Mouse (Mus musculus) heart, adult 2 months (tissue): Measurements from ENCODE around the gene Sema3f. TPM values are rescaled to one million over a fixed set of nuclear protein-coding genes. Genes with fewer than 3 reads are reported as not detected.

Experiments used
- DNase-seq, 2 experiments: peaks; one replicate each; pipeline ENCODE4 v3.0.0; 2021
- H3K27ac ChIP-seq: fragments of 200-600 bp; 2 replicates; pipeline ENCODE4 v1.8.1; 2022
- H3K27me3 ChIP-seq: fragments of 200-500 bp; 2 replicates; pipeline ENCODE4 v1.6.1; 2012; ENCODE audit warnings: mild to moderate bottlenecking, low read length, inconsistent platforms, mixed read lengths; ENCODE audit not compliant: control insufficient read depth, insufficient read depth
- H3K36me3 ChIP-seq: fragments of 200-500 bp; 2 replicates; pipeline ENCODE4 v1.6.1; 2012; ENCODE audit warnings: low read length, inconsistent platforms; ENCODE audit not compliant: control insufficient read depth, insufficient read depth
- H3K4me1 ChIP-seq: fragments of 200-500 bp; 2 replicates; pipeline ENCODE4 v1.6.1; 2011; ENCODE audit warnings: low read length; ENCODE audit not compliant: control insufficient read depth, insufficient read depth
- H3K4me3 ChIP-seq: fragments of 200-600 bp; 2 replicates; pipeline ENCODE4 v1.8.1; 2022
- H3K79me2 ChIP-seq: fragments of 200-500 bp; replicated peaks from 2 replicates; pipeline ENCODE4 v1.6.1; 2012; ENCODE audit warnings: mild to moderate bottlenecking, inconsistent platforms, low read length, moderate library complexity, mixed read lengths; ENCODE audit not compliant: control insufficient read depth, insufficient read depth
- H3K9ac ChIP-seq: fragments of 200-500 bp; 2 replicates; pipeline ENCODE4 v1.6.1; 2012; ENCODE audit warnings: low read depth, mild to moderate bottlenecking, control low read depth, inconsistent platforms, low read length, mixed read lengths
- CTCF ChIP-seq: fragments of 200-600 bp; IDR thresholded peaks from 2 replicates; pipeline ENCODE4 v1.8.1; 2022; ENCODE audit warnings: antibody characterized with exemption, mild to moderate bottlenecking, moderate library complexity
- EP300 ChIP-seq: fragments of 200-500 bp; IDR thresholded peaks from 2 replicates; pipeline ENCODE4 v1.6.1; 2011; ENCODE audit warnings: low read depth, low read length, control low read depth; ENCODE audit not compliant: insufficient read depth
- POLR2A ChIP-seq: fragments of 200-500 bp; IDR thresholded peaks from 2 replicates; pipeline ENCODE4 v1.6.1; 2011; ENCODE audit warnings: mild to moderate bottlenecking, low read depth, low read length, control low read depth; ENCODE audit not compliant: insufficient read depth
- WGBS: fragments of 180-500 bp; shearing (Covaris S2); methylation state at CpG from one replicate; pipeline ENCODE4 v1.1.7; 2018; 5-methylcytosine and 5-hydroxymethylcytosine counted together
- intact Hi-C: fragments of 180-260 bp; cut with DNase I; formaldehyde crosslinking; loops from one replicate; pipeline ENCODE4 v1.15.1; 2025
- polyA plus RNA-seq: library from polyadenylated mRNA; depleted of rRNA; stranded (reverse); fragments of >200 nt; gene quantifications from 2 replicates; pipeline ENCODE4 v1.2.3, GENCODE M21; 2012
- total RNA-seq, 2 experiments: library from RNA; stranded (reverse); gene quantifications; 2 replicates each; pipeline ENCODE4 v1.2.3; 2021

Sema3f gene
- total and polyA plus RNA-seq, 3 experiments, result 13.4 to 31.8 (median 16.8) TPM

DNA sequence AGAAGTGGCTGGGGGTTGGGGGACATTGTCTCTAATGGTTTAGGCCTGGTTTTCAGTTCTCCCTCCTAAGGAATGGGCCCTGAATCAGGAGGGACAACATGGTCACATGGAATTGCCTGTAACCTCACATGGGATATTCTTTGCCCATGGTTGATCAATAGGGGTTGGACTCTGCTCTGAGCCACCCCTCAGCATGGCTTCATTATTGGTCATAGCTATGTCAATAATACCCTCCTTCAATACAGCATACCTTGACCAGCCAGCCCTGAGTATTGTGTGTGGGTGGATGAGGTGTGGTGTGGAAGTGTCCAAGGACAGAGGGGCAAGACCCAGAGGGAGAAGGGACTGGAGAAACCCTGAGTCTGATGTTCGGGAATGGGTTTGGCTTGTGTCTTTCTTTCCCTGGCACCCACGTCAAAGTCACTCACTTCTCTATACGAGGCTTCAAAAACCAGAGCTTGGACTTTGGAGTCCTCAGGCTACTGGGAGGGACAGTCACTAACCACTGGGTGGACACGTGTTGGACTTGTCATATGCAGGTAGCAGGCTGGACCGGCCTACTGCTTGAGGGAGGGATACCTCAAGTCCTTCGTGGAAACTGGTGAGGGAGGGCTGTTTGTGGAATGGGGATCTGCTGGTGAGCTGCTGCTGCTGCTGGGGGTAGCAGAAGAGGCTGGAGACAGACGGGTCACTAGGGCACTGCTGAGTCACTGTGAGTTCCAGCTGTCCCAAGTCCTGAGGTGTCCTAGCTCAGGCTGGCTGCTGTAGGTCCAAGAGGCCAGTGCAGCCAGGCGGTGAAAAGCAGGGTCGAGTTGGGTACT is 35.5 kb downstream of the Sema3f start:
- intact Hi-C loops, result no loop called here
- no peaks in the 10 kb centered on the region for H3K27me3 ChIP-seq

DNA sequence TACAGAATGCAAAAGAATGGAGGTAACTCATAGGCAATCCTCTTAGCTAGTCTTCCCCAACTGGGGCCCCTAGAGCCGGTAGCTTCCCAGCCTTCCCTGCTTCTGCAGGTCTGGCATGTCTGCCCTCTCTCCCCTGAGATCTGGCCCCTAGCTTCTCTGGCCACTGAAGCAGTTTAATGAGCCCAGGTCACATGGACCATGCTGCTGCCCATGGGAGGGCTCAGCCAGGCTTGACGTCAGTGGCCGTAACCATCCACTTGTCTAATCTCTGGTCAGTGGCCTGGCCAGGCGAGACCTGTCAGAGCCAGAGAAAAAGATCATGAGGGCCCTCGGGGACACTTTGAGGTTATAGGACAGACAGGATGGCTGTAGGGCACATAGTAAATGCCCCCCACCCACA is 40.0 kb downstream of the Sema3f start:
- H3K36me3 ChIP-seq, result no peaks in the 10 kb centered on the region
- no peaks in the 10 kb centered on the region for H3K27me3 ChIP-seq
- peak; percentile 69 to 83 for DNase-seq
- no peak overlapping the region for H3K4me3 ChIP-seq
- H3K9ac ChIP-seq, result no peak overlapping the region; the same call in 1 of the 2 replicates
- H3K4me1 ChIP-seq, result peaks cover 13% of the 10 kb centered on the region; the same call in 1 of the 2 replicates
- intact Hi-C loops, result no loop called here
- peak overlapping the region; percentile 89 for H3K27ac ChIP-seq
- H3K79me2 ChIP-seq, result no peaks in the 10 kb centered on the region; the same call in 1 of the 2 replicates
- WGBS, result 47% methylated on average over 5 of the region's 5 CpGs
- TF ChIP-seq CTCF (no peak), POLR2A (peak; percentile 89), EP300 (peak; percentile 88)

More for the DNA sequence above, 35.5 kb downstream of the Sema3f start:
- TF ChIP-seq EP300 (no peak), POLR2A (no peak), CTCF (no peak)
- Histone ChIP-seq H3K9ac (no peak overlapping the region), H3K79me2 (no peaks in the 10 kb centered on the region), H3K36me3 (no peaks in the 10 kb centered on the region), H3K27ac (no peak overlapping the region), H3K4me3 (no peak overlapping the region), H3K4me1 (peaks cover 4% of the 10 kb centered on the region)
- no peak for DNase-seq
- 71% methylated on average over 9 of the region's 9 CpGs for WGBS

DNA sequence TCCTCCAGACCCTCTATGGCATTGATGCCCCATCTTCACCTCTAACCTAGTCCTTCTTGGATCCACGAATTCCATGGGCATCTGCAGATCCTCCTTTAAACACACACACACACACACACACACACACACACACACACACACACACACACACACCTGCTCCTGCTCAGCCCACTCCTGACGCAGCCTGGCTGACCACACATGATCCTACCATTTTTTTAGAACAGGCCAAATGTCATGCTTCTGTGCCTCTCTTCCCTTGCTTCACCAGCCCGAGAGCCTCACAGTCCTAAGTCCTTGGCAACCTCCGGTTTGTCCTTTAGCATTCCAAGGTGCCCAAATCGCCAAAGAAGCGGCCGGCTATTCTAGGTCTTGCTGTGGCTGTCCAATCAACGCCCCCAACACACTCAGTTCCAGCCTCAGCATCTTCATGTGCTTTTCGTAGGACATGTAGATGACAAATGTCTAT is 40.8 kb downstream of the Sema3f start, which contains the start of gene Slc38a3:
Gene Slc38a3, minus strand, starts transcription at position 51 of the 466 bp plus-strand sequence.
- Histone ChIP-seq H3K36me3 (no peaks in the 10 kb centered on the region), H3K27ac (peak within 1 kb of the TSS; percentile 89), H3K79me2 (no peaks in the 10 kb centered on the region; the same call in 1 of the 2 replicates), H3K4me1 (peaks cover 13% of the 10 kb centered on the region; the same call in 1 of the 2 replicates), H3K27me3 (no peaks in the 10 kb centered on the region), H3K4me3 (no peak within 1 kb of the TSS), H3K9ac (no peak within 1 kb of the TSS)
- intact Hi-C loops, result no loop called here
- WGBS, result 90% methylated on average over 9 of the region's 9 CpGs
- TF ChIP-seq EP300 (no peak), POLR2A (no peak), CTCF (no peak)
- DNase-seq, result no peak

DNA sequence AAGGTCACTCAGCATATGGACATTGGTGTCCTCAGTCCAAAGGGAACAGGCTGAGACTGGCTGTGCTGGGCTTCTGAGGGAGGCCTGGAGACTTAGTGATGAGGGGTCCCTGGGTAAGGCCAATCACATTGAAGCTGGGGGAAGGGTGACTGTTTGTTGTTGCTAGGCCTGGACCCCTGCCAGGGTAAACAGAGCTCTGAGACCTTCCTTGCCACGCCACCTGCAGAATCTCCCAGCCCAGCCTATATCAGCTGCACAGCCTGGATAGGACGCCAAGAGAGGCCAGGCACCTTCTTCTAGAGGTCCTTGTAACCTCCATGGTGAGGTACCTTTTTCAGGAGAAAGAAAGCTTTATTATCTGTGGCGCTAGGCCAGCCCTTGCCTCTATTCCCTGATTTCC is 41.4 kb downstream of the Sema3f start:
- WGBS, result 75% methylated on average over 3 of the region's 3 CpGs
- Histone ChIP-seq H3K27ac (peak overlapping the region; percentile 85), H3K4me3 (no peak overlapping the region), H3K27me3 (no peaks in the 10 kb centered on the region), H3K9ac (no peak overlapping the region), H3K79me2 (no peaks in the 10 kb centered on the region; the same call in 1 of the 2 replicates), H3K36me3 (no peaks in the 10 kb centered on the region), H3K4me1 (peaks cover 13% of the 10 kb centered on the region; the same call in 1 of the 2 replicates)
- no peak for DNase-seq
- intact Hi-C loops, result no loop called here
- TF ChIP-seq CTCF (no peak), POLR2A (no peak), EP300 (no peak)

DNA sequence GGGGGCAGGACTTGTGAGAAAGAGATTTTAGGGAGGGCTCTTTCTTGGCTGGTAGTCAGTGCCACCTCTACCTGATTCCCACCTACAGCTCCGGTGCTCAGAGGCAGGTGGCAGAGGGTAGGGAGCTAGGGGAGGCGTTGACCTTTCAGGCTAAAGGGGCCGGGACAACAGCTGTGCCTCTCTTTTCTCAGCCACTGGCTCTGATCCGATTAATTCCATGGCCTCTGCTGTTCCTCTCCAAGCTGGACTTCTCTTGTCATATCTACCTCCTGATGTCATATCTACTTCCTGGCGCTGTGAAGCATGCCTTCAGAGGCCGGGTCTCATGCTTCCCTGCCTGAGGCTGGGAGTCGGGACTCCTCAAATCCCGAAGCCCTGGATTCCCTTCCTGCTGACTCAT is 42.3 kb downstream of the Sema3f start:
- no peak overlapping the region for H3K4me3 ChIP-seq
- no peak overlapping the region for H3K9ac ChIP-seq

DNA sequence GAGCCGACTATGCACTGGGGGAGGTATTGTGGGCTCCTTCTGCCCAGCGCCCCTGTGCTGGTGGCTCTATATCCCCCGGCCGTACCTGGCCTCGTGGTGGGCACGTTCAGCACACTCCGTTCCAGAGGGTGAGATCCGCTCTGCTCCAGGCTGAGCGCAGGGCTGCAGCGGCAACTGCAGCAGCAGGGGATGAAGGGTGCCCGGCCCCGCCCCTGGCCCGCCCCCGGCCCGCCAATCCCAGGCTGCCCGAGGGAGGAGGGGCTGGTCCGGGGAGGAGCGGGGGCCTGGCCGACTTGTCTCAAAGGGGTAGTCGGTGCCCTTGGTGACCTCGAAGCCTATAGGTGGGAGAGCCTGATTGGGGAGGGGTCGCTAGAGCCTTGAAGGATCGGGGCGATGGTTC is 43.1 kb downstream of the Sema3f start:
- 2% methylated on average over 24 of the region's 24 CpGs for WGBS
- Histone ChIP-seq H3K27ac (peak overlapping the region; percentile 85), H3K4me3 (peak overlapping the region; percentile 57), H3K36me3 (no peaks in the 10 kb centered on the region), H3K4me1 (peaks cover 14% of the 10 kb centered on the region; the same call in 1 of the 2 replicates), H3K79me2 (no peaks in the 10 kb centered on the region; the same call in 1 of the 2 replicates), H3K27me3 (no peaks in the 10 kb centered on the region), H3K9ac (peak overlapping the region; percentile 79)
- TF ChIP-seq EP300 (peak; percentile 54; the same call in 1 of the 2 replicates), POLR2A (peak; percentile 93), CTCF (no peak)
- intact Hi-C loops, result no loop called here
- peak; percentile 81 to 82 for DNase-seq

More for the DNA sequence above, 42.3 kb downstream of the Sema3f start:
- intact Hi-C loops, result no loop called here
- WGBS, result 25% methylated on average over 8 of the region's 8 CpGs
- DNase-seq, result no peak
- H3K27ac ChIP-seq, result peak overlapping the region; percentile 85
- H3K4me1 ChIP-seq, result peaks cover 14% of the 10 kb centered on the region; the same call in 1 of the 2 replicates
- H3K36me3 ChIP-seq, result no peaks in the 10 kb centered on the region
- TF ChIP-seq POLR2A (no peak), CTCF (no peak), EP300 (no peak)
- H3K27me3 ChIP-seq, result no peaks in the 10 kb centered on the region
- no peaks in the 10 kb centered on the region; the same call in 1 of the 2 replicates for H3K79me2 ChIP-seq
